Mouse (Mus musculus): ENCODE measurements at regions not wholly inside any gene's neighbourhood (a gene's known extent, or its start where the extent isn't known, plus 50 kb on each side); places are given as distances from the start of the nearest gene placed in this dataset.

- peak; percentile 6 for DNase-seq
Measured at GRCm38 (mm10) chr4:19766701-19767100, 161.4 kb downstream of the Gm12353 start.

Measured in cerebellum, adult 11-12 months (tissue).